Mouse (Mus musculus) embryonic facial prominence, embryonic 14.5 days (tissue): ENCODE results near the gene Baz1a. TPM values are rescaled to one million over a fixed set of nuclear protein-coding genes. Genes with fewer than 3 reads are reported as not detected.

Experiments
- ATAC-seq: fragments of 200-750 bp; cut with Nextera tagmentation; 2 replicates; pipeline ENCODE4 v1.8.0; 2017; ENCODE audit warnings: low read depth, moderate number of reproducible peaks, moderate TSS enrichment
- DNase-seq: peaks from one replicate; pipeline ENCODE4 v3.0.0-alpha.2; 2015; ENCODE audit warnings: low spot score
- H3K27ac ChIP-seq: fragments of 300-500 bp; sonication (generic); replicated peaks from 2 replicates; pipeline ENCODE4 v1.5.1; 2014; ENCODE audit warnings: low read depth, mild to moderate bottlenecking, low read length, moderate library complexity
- H3K27me3 ChIP-seq: fragments of 300-500 bp; sonication (generic); replicated peaks from 2 replicates; pipeline ENCODE4 v1.6.1; 2014; ENCODE audit warnings: low read length; ENCODE audit not compliant: control insufficient read depth, insufficient read depth
- H3K36me3 ChIP-seq: fragments of 300-500 bp; sonication (generic); 2 replicates; pipeline ENCODE4 v1.6.1; 2014; ENCODE audit warnings: low read length, mixed read lengths; ENCODE audit not compliant: control insufficient read depth, insufficient read depth
- H3K4me1 ChIP-seq: fragments of 300-500 bp; sonication (generic); 2 replicates; pipeline ENCODE4 v1.6.1; 2014; ENCODE audit warnings: antibody characterized with exemption, low read length; ENCODE audit not compliant: control insufficient read depth, insufficient read depth
- H3K4me2 ChIP-seq: fragments of 300-500 bp; sonication (generic); 2 replicates; pipeline ENCODE4 v1.6.1; 2014; ENCODE audit warnings: low read depth, mild to moderate bottlenecking, low read length, moderate library complexity, mixed read lengths
- H3K4me3 ChIP-seq: fragments of 300-500 bp; sonication (generic); 2 replicates; pipeline ENCODE4 v1.5.1; 2014; ENCODE audit warnings: low read depth, mild to moderate bottlenecking, low read length
- H3K9ac ChIP-seq: fragments of 300-500 bp; sonication (generic); 2 replicates; pipeline ENCODE4 v1.6.1; 2014; ENCODE audit warnings: low read depth, mild to moderate bottlenecking, low read length, moderate library complexity, mixed read lengths
- H3K9me3 ChIP-seq: fragments of 300-500 bp; sonication (generic); 2 replicates; pipeline ENCODE4 v1.6.1; 2016; ENCODE audit warnings: low read length; ENCODE audit not compliant: control insufficient read depth
- WGBS: fragments of 180-500 bp; shearing (Covaris S2); extraction: QIAGEN DNeasy Blood & Tissue Kit; methylation state at CpG from one replicate; pipeline ENCODE4 v1.1.7; 2014; 5-methylcytosine and 5-hydroxymethylcytosine counted together
- polyA plus RNA-seq: library from polyadenylated mRNA; unstranded; fragments of >200 nt; fragmentation: Nextera tagmentation; extraction: Ambion mirVana; gene quantifications from 2 replicates; pipeline ENCODE4 v1.2.1, GENCODE M21; 2014

Gene Baz1a
- 19.2 and 20.9 TPM in 2 replicates for polyA plus RNA-seq

- Histone ChIP-seq H3K27me3 (no peaks in the 10 kb centered on the region), H3K4me1 (no peaks in the 10 kb centered on the region), H3K4me2 (no peak within 1 kb of the TSS), H3K4me3 (no peak within 1 kb of the TSS), H3K27ac (no peak within 1 kb of the TSS), H3K9ac (no peak within 1 kb of the TSS), H3K9me3 (no peaks in the 10 kb centered on the region), H3K36me3 (no peaks in the 10 kb centered on the region)
- ATAC-seq (no peak), DNase-seq (no peak)
- 82% methylated on average over 6 of the region's 6 CpGs for WGBS
Measured at GRCm38 (mm10) chr12:55013626-55014398, at the start of gene Baz1a. Gene Baz1a, minus strand, starts transcription at chr12:55014348.

- Histone ChIP-seq H3K36me3 (peaks cover 22% of the 10 kb centered on the region), H3K4me2 (no peak overlapping the region), H3K9ac (no peak overlapping the region), H3K4me3 (no peak overlapping the region), H3K27ac (no peak overlapping the region), H3K9me3 (no peaks in the 10 kb centered on the region), H3K4me1 (no peaks in the 10 kb centered on the region), H3K27me3 (no peaks in the 10 kb centered on the region)
- ATAC-seq (no peak), DNase-seq (no peak)
- 82% methylated on average over 1 of the region's 1 CpGs for WGBS
Measured at GRCm38 (mm10) chr12:55062141-55062540, 48.0 kb upstream of the Baz1a start.

GRCm38 (mm10) chr12:55061006-55061405 lies 46.9 kb upstream of the Baz1a start:
- H3K9ac ChIP-seq = no peak overlapping the region
- WGBS = 64% methylated on average over 10 of the region's 10 CpGs
- H3K9me3 ChIP-seq = no peaks in the 10 kb centered on the region
- no peak overlapping the region for H3K27ac ChIP-seq
- DNase-seq (peak; percentile 56), ATAC-seq (no peak)
- no peaks in the 10 kb centered on the region for H3K27me3 ChIP-seq
- H3K4me2 ChIP-seq = no peak overlapping the region
- no peaks in the 10 kb centered on the region for H3K4me1 ChIP-seq
- peaks cover 22% of the 10 kb centered on the region for H3K36me3 ChIP-seq
- no peak overlapping the region for H3K4me3 ChIP-seq

GRCm38 (mm10) chr12:55060212-55060898 lies 46.2 kb upstream of the Baz1a start:
- no peak overlapping the region for H3K4me3 ChIP-seq
- no peaks in the 10 kb centered on the region for H3K4me1 ChIP-seq
- H3K9ac ChIP-seq = no peak overlapping the region
- H3K27me3 ChIP-seq = no peaks in the 10 kb centered on the region
- H3K36me3 ChIP-seq = peaks cover 22% of the 10 kb centered on the region
- H3K4me2 ChIP-seq = no peak overlapping the region
- H3K9me3 ChIP-seq = no peaks in the 10 kb centered on the region
- no peak for ATAC-seq
- no peak overlapping the region for H3K27ac ChIP-seq
- WGBS = 78% methylated on average over 6 of the region's 6 CpGs
- DNase-seq = no peak

- H3K4me2 ChIP-seq = no peak overlapping the region
- WGBS = 51% methylated on average over 3 of the region's 3 CpGs
- H3K27me3 ChIP-seq = no peaks in the 10 kb centered on the region
- H3K4me3 ChIP-seq = no peak overlapping the region
- H3K9ac ChIP-seq = no peak overlapping the region
- peak; percentile 50; the same call in 1 of the 2 replicates for ATAC-seq
- H3K27ac ChIP-seq = no peak overlapping the region
- H3K36me3 ChIP-seq = peaks cover 26% of the 10 kb centered on the region
- peak; percentile 9 for DNase-seq
- no peaks in the 10 kb centered on the region for H3K9me3 ChIP-seq
- H3K4me1 ChIP-seq = no peaks in the 10 kb centered on the region
Measured at GRCm38 (mm10) chr12:55059812-55060211, 45.7 kb upstream of the Baz1a start.

- no peak overlapping the region for H3K4me2 ChIP-seq
- H3K4me1 ChIP-seq = no peaks in the 10 kb centered on the region
- H3K9ac ChIP-seq = no peak overlapping the region
- H3K36me3 ChIP-seq = peaks cover 26% of the 10 kb centered on the region
- WGBS = 56% methylated on average over 6 of the region's 6 CpGs
- DNase-seq (peak; percentile 5), ATAC-seq (0 out of 2 replicates have a peak, but pooled peaks have one; percentile 27)
- H3K27ac ChIP-seq = no peak overlapping the region
- no peaks in the 10 kb centered on the region for H3K9me3 ChIP-seq
- no peak overlapping the region for H3K4me3 ChIP-seq
- H3K27me3 ChIP-seq = no peaks in the 10 kb centered on the region
Measured at GRCm38 (mm10) chr12:55058865-55059615, 44.9 kb upstream of the Baz1a start.

GRCm38 (mm10) chr12:55056703-55057102 lies 42.6 kb upstream of the Baz1a start:
- Histone ChIP-seq H3K4me2 (no peak overlapping the region), H3K4me1 (no peaks in the 10 kb centered on the region), H3K27ac (no peak overlapping the region), H3K9me3 (no peaks in the 10 kb centered on the region), H3K36me3 (peaks cover 34% of the 10 kb centered on the region), H3K4me3 (no peak overlapping the region), H3K9ac (no peak overlapping the region), H3K27me3 (no peaks in the 10 kb centered on the region)
- 80% methylated on average over 2 of the region's 2 CpGs for WGBS
- DNase-seq (no peak), ATAC-seq (no peak)

- no peak for DNase-seq
- WGBS = 85% methylated on average over 2 of the region's 2 CpGs
Measured at GRCm38 (mm10) chr12:55054551-55055241, 40.5 kb upstream of the Baz1a start.

More at GRCm38 (mm10) chr12:55054551-55055241, 40.5 kb upstream of the Baz1a start:
- H3K27me3 ChIP-seq = no peaks in the 10 kb centered on the region
- no peak overlapping the region for H3K4me3 ChIP-seq
- no peaks in the 10 kb centered on the region for H3K9me3 ChIP-seq
- H3K4me1 ChIP-seq = no peaks in the 10 kb centered on the region
- no peak overlapping the region for H3K9ac ChIP-seq
- H3K4me2 ChIP-seq = no peak overlapping the region
- peaks cover 29% of the 10 kb centered on the region for H3K36me3 ChIP-seq
- no peak for ATAC-seq
- no peak overlapping the region for H3K27ac ChIP-seq
